Mouse (Mus musculus): ENCODE data around the gene Zfp160.
"Not testable (repeated sequence)": the region's sequence is repeated elsewhere in the genome, so short reads cannot be mapped to it uniquely, and the experiment has no call there.

Zfp160 gene

DNA sequence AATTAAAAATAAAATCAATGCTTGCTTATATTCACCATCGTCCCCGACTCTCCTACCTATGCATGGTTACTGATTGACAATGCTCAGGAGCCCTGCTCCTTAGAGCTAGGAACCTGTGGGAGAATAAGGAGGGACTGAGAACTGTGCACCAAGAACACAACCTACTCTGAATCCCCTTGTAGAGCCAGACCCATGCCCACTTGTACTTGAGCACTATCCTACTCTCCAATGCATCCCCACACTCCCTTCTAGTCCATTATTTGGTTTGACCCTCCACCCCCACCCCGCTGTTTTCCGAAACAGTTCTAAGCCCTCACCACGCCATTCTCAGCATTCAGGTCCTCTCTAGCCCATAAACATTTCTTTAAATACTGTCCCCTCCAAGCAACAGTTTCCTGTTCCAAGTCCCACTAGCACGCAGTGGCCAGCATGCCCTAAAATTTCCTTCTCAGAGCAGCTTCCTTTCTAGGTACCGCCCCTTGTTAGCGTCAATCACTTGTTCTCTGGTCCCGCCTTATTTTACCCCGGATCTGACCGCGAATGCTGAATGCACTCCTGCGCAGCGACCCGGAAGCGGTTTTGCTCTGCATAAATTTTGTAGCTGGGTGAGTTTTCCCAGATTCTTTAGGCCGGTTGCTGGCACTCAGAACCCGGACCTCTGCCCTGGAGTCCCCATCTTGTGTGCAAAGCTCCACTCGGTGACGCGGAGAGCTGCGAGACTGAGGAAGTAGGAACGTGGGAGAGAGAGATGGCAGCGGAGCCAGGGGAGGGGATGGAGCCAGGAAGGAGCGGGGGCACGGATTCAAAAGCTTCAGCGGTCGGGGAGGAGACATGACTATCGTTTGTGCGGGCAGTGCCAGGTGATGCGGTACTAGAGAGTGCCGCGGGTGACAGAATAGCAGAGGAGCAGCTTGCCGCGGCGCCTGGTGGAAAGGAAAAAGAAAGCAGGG is at the start of gene Zfp160:
Gene Zfp160, plus strand, starts transcription at position 522 of the 950 bp plus-strand sequence.
- DNase-seq: peak; percentile 89 to 90

DNA sequence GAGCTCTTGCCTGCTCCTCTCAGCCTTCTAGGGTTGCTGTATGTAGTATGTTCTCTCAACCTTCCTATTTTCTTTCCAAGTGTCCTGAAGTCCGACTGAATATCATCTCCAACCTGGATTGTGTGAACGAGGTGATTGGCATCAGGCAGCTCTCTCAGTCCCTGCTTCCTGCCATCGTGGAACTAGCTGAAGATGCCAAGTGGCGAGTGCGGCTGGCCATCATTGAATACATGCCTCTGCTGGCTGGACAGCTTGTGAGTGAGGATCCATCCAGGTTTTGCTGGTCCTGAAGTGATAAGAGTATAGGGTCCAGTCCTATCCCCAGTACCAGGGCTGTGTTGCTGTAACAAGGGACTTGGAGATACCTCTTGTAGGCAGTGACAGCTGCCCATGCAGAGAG is 48.3 kb upstream of the Zfp160 start:
- DNase-seq: no peak

DNA sequence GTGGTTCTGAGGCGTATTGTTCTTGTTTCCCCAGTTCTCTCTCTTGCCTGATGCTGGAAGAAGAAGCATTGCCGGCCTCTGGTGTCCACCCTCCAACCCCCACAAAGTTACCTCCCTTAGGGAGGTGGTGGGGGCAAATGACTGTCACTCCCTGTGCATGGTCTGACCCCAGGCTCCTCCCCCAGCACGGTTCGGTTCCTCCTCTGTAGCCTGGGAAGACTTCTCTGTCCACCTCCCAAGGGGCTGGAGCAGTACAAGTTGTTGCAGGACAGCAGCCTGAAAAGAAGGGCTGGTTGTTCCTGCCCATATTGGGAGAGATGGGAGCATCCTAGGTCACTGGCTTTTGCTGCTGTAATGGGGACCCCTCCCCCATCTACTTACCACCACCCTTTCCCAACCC is 43.3 kb upstream of the Zfp160 start:
- DNase-seq: no peak

DNA sequence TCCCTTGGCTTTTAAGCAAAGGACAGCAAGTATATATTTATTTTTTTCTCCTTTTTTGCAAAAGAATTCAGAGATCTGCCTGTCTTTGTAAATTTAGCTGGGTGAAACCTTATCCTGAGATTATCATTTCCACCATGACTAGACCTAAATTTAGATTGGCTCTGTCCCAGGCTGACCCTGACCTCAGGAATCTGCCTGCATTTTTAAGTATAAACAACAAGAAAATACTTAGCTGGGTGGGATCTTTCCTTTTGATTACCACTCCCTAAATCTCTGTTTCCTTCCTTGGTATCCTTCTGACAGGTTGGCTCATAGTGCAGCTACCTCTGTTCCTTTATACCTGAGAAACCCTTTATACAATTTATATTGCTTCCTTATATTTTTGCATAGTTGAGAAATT is 42.0 kb upstream of the Zfp160 start:
- DNase-seq: no peak

DNA sequence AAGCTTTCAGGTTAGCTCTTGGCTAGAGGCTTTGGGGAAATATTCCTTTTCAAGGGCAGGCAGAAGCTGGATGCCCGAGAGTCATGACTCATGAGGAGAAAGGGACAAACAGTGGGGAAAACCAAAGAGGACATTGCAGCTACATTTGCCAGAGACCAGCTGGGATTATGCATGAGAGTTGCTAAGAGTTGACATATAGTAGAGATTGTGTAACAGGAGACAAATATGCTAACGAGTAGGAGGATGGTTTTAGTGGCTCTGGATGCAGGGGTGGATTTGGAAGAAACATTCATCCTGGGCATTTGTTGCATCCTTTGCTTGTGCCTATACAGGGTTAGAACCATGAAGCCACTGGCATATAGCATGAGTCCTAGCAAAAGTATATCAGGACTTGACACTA is 15.0 kb upstream of the Zfp160 start:
- no peak for DNase-seq

DNA sequence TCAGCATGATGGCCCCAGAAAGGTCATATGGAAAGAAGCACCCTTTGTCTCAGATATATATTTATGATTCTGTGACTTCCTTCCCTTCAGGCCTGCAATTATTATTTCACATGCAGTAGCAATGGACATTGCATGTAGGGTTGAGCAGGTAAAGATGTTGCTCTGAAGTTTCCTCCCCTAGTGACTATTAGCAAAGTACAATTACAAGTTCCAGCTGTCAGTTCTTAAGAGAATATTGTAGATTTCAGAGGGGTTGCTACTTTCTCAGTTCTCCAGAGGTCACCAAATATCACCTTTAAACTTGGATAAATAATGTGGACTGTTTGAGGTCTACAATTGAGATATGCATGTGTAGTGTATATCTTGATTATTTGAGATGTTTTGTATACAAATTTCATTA is 12.3 kb upstream of the Zfp160 start, which contains the start of gene Vmn1r233:
Gene Vmn1r233, minus strand, starts transcription at position 101 of the 400 bp plus-strand sequence.
- no peak for DNase-seq

DNA sequence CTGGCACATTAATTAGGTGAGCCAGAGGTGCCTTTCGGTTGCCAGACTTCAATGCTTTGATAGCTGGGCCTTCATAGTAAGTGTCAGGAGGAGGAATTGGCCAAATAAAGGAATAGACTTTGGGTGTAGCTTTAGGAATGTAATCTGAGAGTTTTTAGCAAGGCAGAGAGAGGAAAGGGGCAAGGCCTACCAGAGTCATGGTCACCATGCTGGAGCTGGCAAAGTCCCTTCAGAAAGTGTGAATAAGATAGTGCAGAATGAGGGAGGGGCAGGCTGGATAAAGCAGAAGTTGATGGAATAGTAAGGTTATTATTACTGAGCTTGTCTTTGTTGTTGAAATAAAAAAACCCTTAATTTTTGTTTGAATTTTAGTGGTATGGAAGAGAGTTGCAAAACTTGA is 1.0 kb downstream of the Zfp160 start:
- peak in 1 of 2 experiments; percentile 6 for DNase-seq

DNA sequence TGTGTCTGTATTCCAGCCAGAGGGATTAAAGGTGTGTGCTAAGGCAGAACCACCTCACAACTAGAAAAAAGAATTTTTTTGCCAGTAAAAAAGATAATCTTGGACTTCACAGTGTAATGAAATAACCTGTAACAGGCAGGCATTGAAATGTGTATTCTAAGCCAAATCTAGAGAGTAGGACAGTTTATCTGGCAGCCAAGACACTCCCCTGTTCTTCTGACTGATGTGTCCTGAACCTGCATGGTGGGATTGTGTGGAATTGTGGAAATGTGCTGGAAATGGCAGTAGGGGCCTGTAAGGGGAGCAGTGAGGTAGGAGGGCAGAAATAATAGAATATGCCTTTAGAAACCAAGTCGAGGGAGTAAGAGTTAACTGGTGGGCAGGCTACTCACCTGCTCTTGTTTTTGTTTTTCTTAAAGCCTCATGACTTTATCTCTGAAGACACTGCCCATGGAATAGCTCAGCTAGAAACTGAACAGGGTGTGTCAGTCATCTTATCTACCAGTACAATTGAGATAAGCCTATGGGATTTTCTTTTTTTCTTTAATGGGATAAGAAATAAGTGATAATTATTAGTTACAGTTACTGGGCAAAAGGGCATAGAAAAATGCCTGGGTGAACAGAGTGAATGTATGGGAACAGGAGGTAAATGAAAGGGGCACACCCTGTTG is 9.8 kb downstream of the Zfp160 start:
- no peak for DNase-seq

DNA sequence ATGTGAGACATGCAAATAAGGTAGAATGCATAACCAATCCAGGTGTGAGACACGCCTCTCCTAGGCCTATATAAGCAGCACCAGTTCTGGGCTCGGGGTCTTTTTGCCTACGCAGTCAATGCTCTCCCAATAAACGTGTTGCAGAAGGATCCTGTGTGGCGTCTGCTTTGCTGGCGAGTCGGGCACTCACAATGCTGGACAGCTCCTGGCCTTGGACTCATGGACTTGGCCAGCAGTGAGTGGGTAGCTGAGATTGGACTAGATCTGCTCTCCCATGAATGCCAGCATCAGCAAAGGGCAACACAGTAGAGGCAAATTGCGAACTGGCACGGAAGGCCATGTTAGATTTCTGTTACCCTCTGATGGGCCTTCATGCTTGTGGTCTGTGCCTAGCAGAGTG is 39.3 kb downstream of the Zfp160 start:
- DNase-seq: not testable (repeated sequence)

DNA sequence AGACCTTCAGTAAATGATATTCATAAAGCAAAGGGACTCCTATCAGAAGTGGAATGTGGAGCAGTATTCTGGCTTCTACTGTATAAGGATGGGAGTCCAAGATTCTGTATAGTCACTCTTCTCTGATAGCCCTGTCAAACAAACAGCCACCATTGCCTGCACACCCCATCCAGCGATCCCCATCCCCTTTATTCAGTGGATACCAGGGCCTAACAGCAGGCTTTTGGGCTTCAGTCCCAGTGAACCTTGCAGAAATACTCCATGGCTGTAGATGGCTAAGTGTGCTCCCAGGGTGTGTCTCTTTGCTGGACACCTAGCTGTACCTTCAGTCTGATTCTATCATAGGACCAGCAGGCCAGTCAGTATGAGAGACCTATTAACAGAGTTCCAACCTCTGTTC is 42.2 kb downstream of the Zfp160 start:
- DNase-seq: no peak

DNA sequence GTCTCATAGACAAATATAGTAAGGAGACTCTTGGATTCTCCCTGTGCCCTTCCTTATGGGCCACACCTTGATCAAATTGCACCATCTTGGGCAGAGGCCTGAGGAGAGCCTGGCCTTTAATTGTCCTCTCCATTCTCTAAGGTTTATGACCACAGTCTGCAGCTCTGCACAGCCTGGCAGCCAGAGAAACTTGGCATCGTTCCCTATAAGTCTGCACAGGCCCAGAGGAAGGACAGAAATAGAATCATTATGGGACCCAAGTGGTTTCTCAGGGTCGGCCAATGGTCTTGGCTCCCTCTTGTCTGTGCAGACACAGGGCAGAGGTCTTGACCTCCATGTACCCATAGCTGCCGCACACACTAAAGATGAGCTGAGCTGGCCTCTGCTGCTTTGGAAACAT is 42.6 kb downstream of the Zfp160 start:
- DNase-seq: not testable (repeated sequence)

DNA sequence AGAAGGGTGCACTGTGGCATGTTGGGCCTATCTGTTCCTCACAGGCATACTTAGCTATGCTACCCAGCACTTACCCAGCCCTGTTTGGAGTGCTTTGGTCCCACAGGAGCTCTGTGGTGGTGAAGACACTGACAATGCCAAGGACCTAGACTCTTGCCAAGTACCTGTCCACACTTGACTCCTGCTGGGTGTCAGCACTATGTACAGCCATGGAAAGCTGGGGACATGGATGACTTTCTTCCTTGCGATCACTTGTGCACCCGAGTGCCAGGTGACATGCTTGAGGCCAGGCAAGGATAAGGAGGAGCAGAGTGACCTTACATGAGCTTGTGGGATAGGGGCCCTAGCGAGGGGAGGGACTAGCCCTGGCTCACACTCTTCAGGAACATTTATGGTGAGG is 43.2 kb downstream of the Zfp160 start:
- not testable (repeated sequence) for DNase-seq

DNA sequence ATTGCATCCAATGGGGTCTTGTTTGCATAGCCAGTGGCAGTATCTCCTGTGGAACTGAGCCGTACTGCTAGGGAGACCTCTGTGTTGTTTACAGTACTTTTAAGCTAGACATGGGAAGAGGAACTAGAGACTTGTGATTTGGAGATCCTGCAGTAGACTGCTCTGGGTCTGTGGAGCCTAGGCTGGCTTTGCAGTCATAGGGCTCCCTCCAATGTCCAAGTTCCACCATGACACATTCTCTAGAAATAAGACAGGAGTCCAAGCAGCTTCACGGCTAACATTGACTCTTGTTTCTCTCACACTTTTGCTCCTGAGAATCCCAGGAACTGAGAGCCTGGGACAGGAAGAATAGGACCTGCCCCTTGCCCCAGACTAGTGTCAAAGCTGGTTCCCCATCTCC is 44.6 kb downstream of the Zfp160 start:
- DNase-seq: no peak

DNA sequence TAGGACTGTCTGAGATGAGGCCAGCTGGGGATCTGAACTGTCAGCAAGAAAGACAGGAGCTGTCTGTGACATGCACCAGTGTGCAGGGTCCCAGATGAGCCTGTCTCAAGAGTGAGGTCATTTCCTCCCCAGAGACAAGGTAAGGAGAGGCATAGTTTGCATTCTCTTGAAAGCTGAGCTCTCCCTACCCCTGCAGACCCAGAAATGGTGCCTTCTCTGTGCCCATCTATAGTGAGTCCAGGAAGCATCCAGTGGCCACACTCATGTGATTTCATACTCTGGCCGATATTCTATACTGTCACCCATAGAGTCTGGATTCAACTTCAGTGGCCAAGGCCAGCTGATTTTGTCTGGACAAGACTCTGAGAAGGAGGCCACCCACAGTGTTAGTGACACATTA is 46.4 kb downstream of the Zfp160 start:
- DNase-seq: not testable (repeated sequence)

DNA sequence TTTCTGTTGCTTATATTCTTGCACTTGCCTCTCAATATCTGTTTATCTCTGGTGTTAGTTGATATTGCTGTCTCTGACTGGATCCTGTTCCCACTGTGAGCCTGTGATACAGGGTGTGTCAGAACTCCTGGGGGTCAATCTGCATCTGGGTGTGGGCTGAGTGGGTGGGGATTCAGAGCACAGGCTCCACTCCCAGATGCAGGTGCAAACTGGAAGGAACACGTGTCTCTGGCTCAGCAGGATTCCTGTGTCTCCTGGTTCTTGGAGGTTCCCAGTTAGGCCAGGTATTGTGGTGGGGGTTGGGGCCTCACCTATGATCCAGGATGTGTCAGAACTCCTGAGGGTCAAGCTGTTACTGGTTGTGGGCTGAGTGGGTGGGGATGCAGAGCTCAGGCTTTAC is 56.8 kb downstream of the Zfp160 start:
- DNase-seq: no peak

DNA sequence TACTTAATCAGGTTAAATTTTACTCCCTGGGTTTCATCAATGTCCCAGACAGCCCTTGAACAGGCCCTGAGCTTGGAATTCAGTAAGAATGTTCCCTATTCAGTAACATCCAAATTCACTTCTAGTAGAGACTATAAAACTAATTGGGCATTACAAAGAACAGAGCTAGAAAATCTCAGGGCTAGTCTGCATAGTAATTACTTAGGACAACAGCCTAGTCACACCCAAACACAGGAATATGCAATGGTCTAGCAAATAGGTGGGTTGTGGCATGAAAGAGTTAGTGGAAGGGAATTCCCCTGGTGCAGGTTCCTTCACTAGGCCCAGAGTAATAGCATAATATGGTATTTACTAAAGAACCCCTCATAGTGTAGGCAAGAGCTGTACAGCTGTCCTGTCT is 58.3 kb downstream of the Zfp160 start:
- no peak for DNase-seq

DNA sequence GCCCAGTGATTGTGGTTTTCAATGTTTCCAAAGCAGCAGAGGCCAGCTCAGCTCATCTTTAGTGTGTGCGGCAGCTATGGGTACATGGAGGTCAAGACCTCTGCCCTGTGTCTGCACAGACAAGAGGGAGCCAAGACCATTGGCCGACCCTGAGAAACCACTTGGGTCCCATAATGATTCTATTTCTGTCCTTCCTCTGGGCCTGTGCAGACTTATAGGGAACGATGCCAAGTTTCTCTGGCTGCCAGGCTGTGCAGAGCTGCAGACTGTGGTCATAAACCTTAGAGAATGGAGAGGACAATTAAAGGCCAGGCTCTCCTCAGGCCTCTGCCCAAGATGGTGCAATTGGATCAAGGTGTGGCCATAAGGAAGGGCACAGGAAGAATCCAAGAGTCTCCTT is 60.7 kb downstream of the Zfp160 start:
- DNase-seq: not testable (repeated sequence)

DNA sequence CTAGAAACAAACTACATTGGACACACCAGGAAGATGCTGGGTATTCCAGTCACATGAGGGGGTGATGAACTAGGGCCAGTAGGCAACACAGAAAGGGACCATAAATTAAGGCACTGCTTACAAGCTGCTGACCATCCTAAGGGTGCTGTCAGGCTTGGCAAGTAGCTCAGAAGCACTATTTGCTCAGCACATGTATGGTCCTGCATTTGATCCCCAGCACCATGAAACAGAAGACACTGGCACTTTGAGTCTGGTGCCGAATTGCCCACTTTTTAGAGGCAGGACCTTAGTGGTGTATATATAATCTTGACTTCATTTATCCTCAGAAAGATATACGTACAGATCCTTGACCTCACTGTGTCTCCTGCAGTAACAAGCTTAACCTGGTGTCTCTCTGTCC is 62.3 kb downstream of the Zfp160 start:
- DNase-seq: not testable (repeated sequence)

All from cerebellum, postnatal 14 days (tissue).